Mouse (Mus musculus): ENCODE results near the gene Cdkn2c. TPM values are rescaled to one million over a fixed set of nuclear protein-coding genes. Genes with fewer than 3 reads are reported as not detected.

Gene Cdkn2c
- polyA plus RNA-seq, 1 experiment from 2014 or later = 3.0 TPM

- H3K4me1 ChIP-seq (ENCODE audit: control insufficient read depth, insufficient read depth, low read length) = no peaks in the 10 kb centered on the region
- no peak overlapping the region for H3K27ac ChIP-seq (replicated peaks; ENCODE audit: low read depth, low read length)
- WGBS = 82% methylated on average over 2 of the region's 2 CpGs
- H3K4me2 ChIP-seq (ENCODE audit: low read length) = no peak overlapping the region
- no peaks in the 10 kb centered on the region for H3K9me3 ChIP-seq (ENCODE audit: control insufficient read depth, low read length)
- DNase-seq (no peak), ATAC-seq (ENCODE audit: low FRiP score, low TSS enrichment) (no peak)
- no peaks in the 10 kb centered on the region for H3K36me3 ChIP-seq (ENCODE audit: control insufficient read depth, insufficient read depth, low read length)
- no peak overlapping the region for H3K9ac ChIP-seq (replicated peaks; ENCODE audit: low read length)
- no peak overlapping the region for H3K4me3 ChIP-seq (replicated peaks; ENCODE audit: low read depth, low read length)
- H3K27me3 ChIP-seq (ENCODE audit: control insufficient read depth, insufficient read depth, low read length) = no peaks in the 10 kb centered on the region
Observed at GRCm38 (mm10) chr4:109630215-109630614, 36.8 kb downstream of the Cdkn2c start.

- ATAC-seq (ENCODE audit: low FRiP score, low TSS enrichment) (no peak), DNase-seq (no peak)
- Histone ChIP-seq H3K9me3 (ENCODE audit: control insufficient read depth, low read length) (no peaks in the 10 kb centered on the region), H3K4me1 (ENCODE audit: control insufficient read depth, insufficient read depth, low read length) (no peaks in the 10 kb centered on the region), H3K27ac (replicated peaks; ENCODE audit: low read depth, low read length) (no peak overlapping the region), H3K4me2 (ENCODE audit: low read length) (no peak overlapping the region), H3K36me3 (ENCODE audit: control insufficient read depth, insufficient read depth, low read length) (no peaks in the 10 kb centered on the region), H3K9ac (replicated peaks; ENCODE audit: low read length) (no peak overlapping the region), H3K27me3 (ENCODE audit: control insufficient read depth, insufficient read depth, low read length) (no peaks in the 10 kb centered on the region), H3K4me3 (replicated peaks; ENCODE audit: low read depth, low read length) (no peak overlapping the region)
- 82% methylated on average over 4 of the region's 4 CpGs for WGBS
Observed at GRCm38 (mm10) chr4:109612596-109612995, 54.4 kb downstream of the Cdkn2c start.

Other genes with a start within 250 kb of the Cdkn2c start
- 84.5 and 104 TPM in 2 replicates for gene Rnf11, start 182.5 kb downstream of the Cdkn2c start, polyA plus RNA-seq (2014; fragmentation: Nextera tagmentation; extraction: Ambion mirVana)
- not detected in 2 replicates for gene 4930522H14Rik, start 135.9 kb downstream of the Cdkn2c start, polyA plus RNA-seq (2014; fragmentation: Nextera tagmentation; extraction: Ambion mirVana)
- 40.9 and 48.4 TPM in 2 replicates for gene Faf1, start 9.4 kb upstream of the Cdkn2c start, polyA plus RNA-seq (2014; fragmentation: Nextera tagmentation; extraction: Ambion mirVana)